Mouse (Mus musculus) MEL (cell line): ENCODE results near the gene Btk. TPM values are rescaled to one million over a fixed set of nuclear protein-coding genes. Genes with fewer than 3 reads are reported as not detected.

ENCODE experiments used
- DNase-seq: peaks from one replicate; pipeline ENCODE4 v3.0.0; 2011; ENCODE audit warnings: low read depth, low spot score
- H3K27ac ChIP-seq: 2 replicates; pipeline ENCODE4 v1.5.1; 2012; ENCODE audit warnings: low read depth, mild to moderate bottlenecking, control low read depth, low read length, moderate library complexity; ENCODE audit not compliant: control insufficient read depth
- H3K27me3 ChIP-seq, 2 experiments: fragments of 150-350 bp in 1 of 2; sonication (generic) in 1 of 2; 2 replicates each; pipeline ENCODE4 v1.6.1; 2012; ENCODE audit warnings: low read length in 2 of 2, mild to moderate bottlenecking in 2 of 2, improper control_type of control experiment in 1 of 2, moderate library complexity in 1 of 2; ENCODE audit not compliant: insufficient read depth in 2 of 2, control insufficient read depth in 1 of 2
- H3K36me3 ChIP-seq, 2 experiments: 2 replicates each; pipeline ENCODE4 v1.6.1; 2012 to 2014; ENCODE audit warnings: low read length in 2 of 2, improper control_type of control experiment in 1 of 2, inconsistent platforms in 1 of 2, mild to moderate bottlenecking in 1 of 2; ENCODE audit not compliant: insufficient read depth in 2 of 2, control insufficient read depth in 1 of 2
- H3K4me1 ChIP-seq, 2 experiments: fragments of 150-350 bp in 1 of 2; sonication (generic) in 1 of 2; 2 replicates each; pipeline ENCODE4 v1.6.1; 2012; ENCODE audit warnings: low read length in 2 of 2, improper control_type of control experiment in 1 of 2, mild to moderate bottlenecking in 1 of 2; ENCODE audit not compliant: insufficient read depth in 2 of 2, control insufficient read depth in 1 of 2
- H3K4me3 ChIP-seq, 2 experiments: fragments of 150-350 bp in 1 of 2; sonication (generic) in 1 of 2; 2 replicates each; pipeline ENCODE4 v1.5.1; 2012; ENCODE audit warnings: low read depth in 2 of 2, low read length in 2 of 2, mild to moderate bottlenecking in 2 of 2, moderate library complexity in 2 of 2, control low read depth in 1 of 2, improper control_type of control experiment in 1 of 2; ENCODE audit not compliant: control insufficient read depth in 1 of 2, insufficient read depth in 1 of 2
- H3K79me2 ChIP-seq: 2 replicates; pipeline ENCODE4 v1.6.1; 2012; ENCODE audit warnings: mild to moderate bottlenecking, low read length, moderate library complexity; ENCODE audit not compliant: control insufficient read depth, poor library complexity, insufficient read depth
- H3K9ac ChIP-seq: 2 replicates; pipeline ENCODE4 v1.6.1; 2012; ENCODE audit warnings: low read depth, mild to moderate bottlenecking, control low read depth, low read length, moderate library complexity; ENCODE audit not compliant: control insufficient read depth, poor library complexity, severe bottlenecking
- H3K9me3 ChIP-seq: fragments of 150-350 bp; sonication (generic); replicated peaks from 2 replicates; pipeline ENCODE4 v1.6.1; 2012; ENCODE audit warnings: mild to moderate bottlenecking, low read length, improper control_type of control experiment, moderate library complexity; ENCODE audit not compliant: insufficient read depth
- BHLHE40 ChIP-seq: IDR thresholded peaks from 2 replicates; pipeline ENCODE4 v1.6.1; 2012; ENCODE audit warnings: low read depth, mild to moderate bottlenecking, inconsistent platforms, low read length, improper control_type of control experiment, borderline replicate concordance
- CHD2 ChIP-seq: IDR thresholded peaks from 2 replicates; pipeline ENCODE4 v1.6.1; 2011; ENCODE audit warnings: low read length, improper control_type of control experiment
- E2F4 ChIP-seq: IDR thresholded peaks from 2 replicates; pipeline ENCODE4 v1.6.1; 2011; ENCODE audit warnings: low read depth, low read length, improper control_type of control experiment, borderline replicate concordance
- ELF1 ChIP-seq: IDR thresholded peaks from 2 replicates; pipeline ENCODE4 v1.6.1; 2014; ENCODE audit warnings: low read depth, mild to moderate bottlenecking, inconsistent platforms, low read length, improper control_type of control experiment, moderate library complexity
- EP300 ChIP-seq, 2 experiments: IDR thresholded peaks; 2 replicates each; pipeline ENCODE4 v1.6.1; 2011; ENCODE audit warnings: improper control_type of control experiment in 2 of 2, low read length in 2 of 2, low read depth in 1 of 2, mild to moderate bottlenecking in 1 of 2
- ETS1 ChIP-seq: IDR thresholded peaks from 2 replicates; pipeline ENCODE4 v1.6.1; 2012; ENCODE audit warnings: low read depth, mild to moderate bottlenecking, inconsistent platforms, low read length, improper control_type of control experiment, moderate library complexity
- GABPA ChIP-seq: IDR thresholded peaks from 2 replicates; pipeline ENCODE4 v1.6.1; 2012; ENCODE audit warnings: low read depth, mild to moderate bottlenecking, inconsistent platforms, low read length, improper control_type of control experiment, moderate library complexity
- GATA1 ChIP-seq: IDR thresholded peaks from 2 replicates; pipeline ENCODE4 v1.6.1; 2011; ENCODE audit warnings: low read depth, low read length, improper control_type of control experiment
- JUND ChIP-seq: IDR thresholded peaks from 2 replicates; pipeline ENCODE4 v1.6.1; 2011; ENCODE audit warnings: low read depth, mild to moderate bottlenecking, improper control_type of control experiment, low read length
- KAT2A ChIP-seq: conservative IDR thresholded peaks from 2 replicates; pipeline ENCODE4 v1.6.1; 2012; ENCODE audit warnings: low read depth, low read length, improper control_type of control experiment, inconsistent platforms
- MAFK ChIP-seq: IDR thresholded peaks from 2 replicates; pipeline ENCODE4 v1.6.1; 2011; ENCODE audit warnings: low read depth, mild to moderate bottlenecking, low read length, improper control_type of control experiment, borderline replicate concordance
- MAX ChIP-seq: IDR thresholded peaks from 2 replicates; pipeline ENCODE4 v1.6.1; 2011; ENCODE audit warnings: low read length, improper control_type of control experiment
- MEF2A ChIP-seq: IDR thresholded peaks from 2 replicates; pipeline ENCODE4 v1.6.1; 2014; ENCODE audit warnings: low read depth, mild to moderate bottlenecking, inconsistent platforms, low read length, improper control_type of control experiment; ENCODE audit not compliant: poor library complexity, insufficient replicate concordance, severe bottlenecking; ENCODE audit errors: extremely low read depth
- MYB ChIP-seq: IDR thresholded peaks from 2 replicates; pipeline ENCODE4 v1.6.1; 2011; ENCODE audit warnings: mild to moderate bottlenecking, low read depth, low read length, improper control_type of control experiment
- NRF1 ChIP-seq: IDR thresholded peaks from 2 replicates; pipeline ENCODE4 v1.6.1; 2014; ENCODE audit warnings: low read depth, mild to moderate bottlenecking, inconsistent platforms, low read length, improper control_type of control experiment, moderate library complexity; ENCODE audit not compliant: poor library complexity, insufficient read depth, severe bottlenecking
- POLR2AphosphoS5 ChIP-seq: IDR thresholded peaks from 2 replicates; pipeline ENCODE4 v1.6.1; 2012; ENCODE audit warnings: low read depth, borderline replicate concordance, mild to moderate bottlenecking, inconsistent platforms, low read length, moderate library complexity, mixed read lengths
- RAD21 ChIP-seq: IDR thresholded peaks from 2 replicates; pipeline ENCODE4 v1.6.1; 2011; ENCODE audit warnings: mild to moderate bottlenecking, low read depth, low read length, improper control_type of control experiment
- RCOR1 ChIP-seq: IDR thresholded peaks from 2 replicates; pipeline ENCODE4 v1.6.1; 2012; ENCODE audit warnings: low read depth, mild to moderate bottlenecking, inconsistent platforms, low read length, improper control_type of control experiment
- SIN3A ChIP-seq: IDR thresholded peaks from 2 replicates; pipeline ENCODE4 v1.6.1; 2012; ENCODE audit warnings: low read length, improper control_type of control experiment, inconsistent platforms
- SMC3 ChIP-seq: IDR thresholded peaks from 2 replicates; pipeline ENCODE4 v1.6.1; 2011; ENCODE audit warnings: low read depth, low read length, improper control_type of control experiment
- TBP ChIP-seq: IDR thresholded peaks from 2 replicates; pipeline ENCODE4 v1.8.0; 2011; ENCODE audit warnings: low read depth, low read length, improper control_type of control experiment
- TCF12 ChIP-seq: IDR thresholded peaks from 2 replicates; pipeline ENCODE4 v1.6.1; 2014; ENCODE audit warnings: low read depth, mild to moderate bottlenecking, inconsistent platforms, low read length, improper control_type of control experiment, moderate library complexity
- USF1 ChIP-seq: IDR thresholded peaks from 2 replicates; pipeline ENCODE4 v1.6.1; 2014; ENCODE audit warnings: low read depth, mild to moderate bottlenecking, inconsistent platforms, low read length, improper control_type of control experiment, moderate library complexity
- ZKSCAN1 ChIP-seq: IDR thresholded peaks from 2 replicates; pipeline ENCODE4 v1.6.1; 2012; ENCODE audit warnings: low read depth, mild to moderate bottlenecking, inconsistent platforms, low read length, improper control_type of control experiment, moderate library complexity
- ZMIZ1 ChIP-seq: IDR thresholded peaks from 2 replicates; pipeline ENCODE4 v1.6.1; 2012; ENCODE audit warnings: low read depth, mild to moderate bottlenecking, inconsistent platforms, low read length, improper control_type of control experiment, moderate library complexity
- ZNF384 ChIP-seq: IDR thresholded peaks from 2 replicates; pipeline ENCODE4 v1.6.1; 2012; ENCODE audit warnings: low read depth, mild to moderate bottlenecking, inconsistent platforms, low read length, improper control_type of control experiment
- polyA plus RNA-seq, 2 experiments: library from polyadenylated mRNA; stranded (reverse) in 1 of 2; unstranded in 1 of 2; fragments of >175 nt in 1 of 2; fragments of >200 nt in 1 of 2; gene quantifications; 2 replicates each; pipeline versions ENCODE4 v1.2.1 to v1.2.4; 2012; ENCODE audit warnings: low replicate concordance in 2 of 2, low read depth in 1 of 2; ENCODE audit not compliant: insufficient read length in 2 of 2, insufficient read depth in 1 of 2, missing spikeins in 1 of 2
- total RNA-seq: library from RNA; depleted of rRNA; stranded (reverse); fragments of 300-350 nt; gene quantifications from 2 replicates; pipeline ENCODE4 v1.2.3, GENCODE M21; 2012

The Btk gene
- total and polyA plus RNA-seq, 3 experiments, result 137 to 327 (median 291) TPM

- TF ChIP-seq BHLHE40 (no peak), GABPA (no peak), MAFK (no peak), ZNF384 (no peak), TCF12 (no peak), KAT2A (no peak), ZKSCAN1 (no peak), SIN3A (no peak), JUND (no peak), CHD2 (no peak), USF1 (no peak), TBP (no peak), RAD21 (no peak), MYB (no peak), ETS1 (no peak), MAX (no peak), ELF1 (no peak)
- DNase-seq, result peak; percentile 61
- H3K27ac ChIP-seq, result peak overlapping the region; percentile 18
- peaks cover 0 to 4% of the 10 kb centered on the region in 2 experiments; a peak in 2 of 4 replicates for H3K4me1 ChIP-seq
- H3K79me2 ChIP-seq, result peaks cover 27% of the 10 kb centered on the region
- no peak overlapping the region for H3K4me3 ChIP-seq
- H3K36me3 ChIP-seq, result peaks cover 18 to 23% of the 10 kb centered on the region in 2 experiments
- no peaks in the 10 kb centered on the region for H3K27me3 ChIP-seq
- no peak overlapping the region for H3K9ac ChIP-seq
- no peaks in the 10 kb centered on the region for H3K9me3 ChIP-seq
Observed at GRCm38 (mm10) chrX:134589836-134590235, 6.5 kb upstream of the Btk start.

GRCm38 (mm10) chrX:134588997-134589396, 5.6 kb upstream of the Btk start:
- TF ChIP-seq EP300 (IDR thresholded peaks at IDR 0.05; ENCODE audit: low read depth in 1 of 2, low read length in 2 of 2) (no peak), ELF1 (no peak), KAT2A (no peak), POLR2AphosphoS5 (no peak), MAX (no peak), GABPA (no peak), MEF2A (no peak), SMC3 (no peak), ZMIZ1 (no peak), CHD2 (no peak), E2F4 (no peak), SIN3A (no peak), TCF12 (no peak), RAD21 (no peak), TBP (no peak), GATA1 (no peak), USF1 (no peak), RCOR1 (no peak), NRF1 (no peak)
- Histone ChIP-seq H3K4me1 (peaks cover 6 to 12% of the 10 kb centered on the region in 2 experiments; a peak in 3 of 4 replicates), H3K27me3 (no peaks in the 10 kb centered on the region)

More at GRCm38 (mm10) chrX:134588997-134589396, 5.6 kb upstream of the Btk start:
- no peak overlapping the region for H3K4me3 ChIP-seq
- peaks cover 18 to 31% of the 10 kb centered on the region in 2 experiments for H3K36me3 ChIP-seq
- H3K9ac ChIP-seq, result peak overlapping the region; percentile 69
- peaks cover 35% of the 10 kb centered on the region for H3K79me2 ChIP-seq
- peak overlapping the region; percentile 45 for H3K27ac ChIP-seq
- peak; percentile 52 for DNase-seq
- H3K9me3 ChIP-seq, result no peaks in the 10 kb centered on the region
